Mouse (Mus musculus) effector memory CD4-positive, alpha-beta T cell, adult 7 months (primary cell): Measurements from ENCODE around the gene Ncr1. TPM values are rescaled to one million over a fixed set of nuclear protein-coding genes. Genes with fewer than 3 reads are reported as not detected.

Source experiments
- polyA plus RNA-seq: library from polyadenylated mRNA; unstranded; fragments of 100-300 nt; shearing (Covaris generic); gene quantifications from one replicate; pipeline ENCODE4 v1.2.1, GENCODE M21; 2017

Ncr1 gene
- polyA plus RNA-seq, result not detected

GRCm38 (mm10) chr7:4337509-4337908 is at the start of gene Ncr1:
TSS of gene Ncr1 (plus strand) at chr7:4337724.

Other genes with a start within 250 kb of the Ncr1 start
- 1.2 TPM for gene Ttyh1, start 218.3 kb upstream of the Ncr1 start, polyA plus RNA-seq
- gene Leng8, start 200.7 kb upstream of the Ncr1 start, polyA plus RNA-seq, result 139 TPM
- gene Leng9, start 187.3 kb upstream of the Ncr1 start, polyA plus RNA-seq, result 18.7 TPM
- not detected for gene Cdc42ep5, start 172.9 kb upstream of the Ncr1 start, polyA plus RNA-seq
- gene Lilra5, start 100.0 kb upstream of the Ncr1 start, polyA plus RNA-seq, result not detected
- not detected for gene Gp6, start 60.0 kb downstream of the Ncr1 start, polyA plus RNA-seq
- 3.0 TPM for gene Rdh13, start 107.9 kb downstream of the Ncr1 start, polyA plus RNA-seq
- gene Eps8l1, start 123.0 kb downstream of the Ncr1 start, polyA plus RNA-seq, result 9.4 TPM
- 203 TPM for gene Ppp1r12c, start 164.0 kb downstream of the Ncr1 start, polyA plus RNA-seq
- 2.5 TPM for gene Tnnt1, start 178.7 kb downstream of the Ncr1 start, polyA plus RNA-seq
- not detected for gene Tnni3, start 186.5 kb downstream of the Ncr1 start, polyA plus RNA-seq
- not detected for gene Dnaaf3, start 194.7 kb downstream of the Ncr1 start, polyA plus RNA-seq
- 1.0 TPM for gene Syt5, start 209.8 kb downstream of the Ncr1 start, polyA plus RNA-seq